Mouse (Mus musculus): ENCODE results near the gene Snd1.

Snd1 gene

DNA sequence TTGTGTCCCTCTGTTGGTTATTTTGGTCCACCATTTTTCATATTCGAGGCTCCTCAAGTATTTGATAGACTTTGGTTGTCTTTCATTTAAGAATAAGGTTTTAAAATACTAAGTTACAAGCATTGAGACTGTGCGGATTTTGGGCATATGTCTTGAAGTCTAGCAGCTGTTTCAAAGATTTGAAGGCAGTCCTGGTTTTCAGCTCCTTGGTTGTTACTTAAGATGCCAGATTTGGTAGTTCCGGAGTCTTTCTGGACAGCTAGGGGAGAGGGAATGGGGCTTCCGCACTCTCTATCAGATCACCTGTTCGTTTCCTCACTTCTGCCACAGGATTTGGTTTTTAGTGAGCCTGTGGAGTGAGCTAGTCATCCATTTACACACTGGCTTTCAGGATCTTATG, 61.5 kb downstream of the Snd1 start:
- H3K36me3 ChIP-seq (ENCODE audit: insufficient read depth, low read length), result peaks cover 69% of the 10 kb centered on the region
- TF ChIP-seq NANOG (IDR thresholded peaks at IDR 0.05; ENCODE audit: borderline replicate concordance, low read length) (no peak), CTCF (conservative IDR thresholded peaks at IDR 0.05; ENCODE audit: low read length) (no peak), POU5F1 (IDR thresholded peaks at IDR 0.05; ENCODE audit: borderline replicate concordance, low read length) (no peak)
- H3K9me3 ChIP-seq (ENCODE audit: low read length), result no peaks in the 10 kb centered on the region
- H3K4me1 ChIP-seq (replicated peaks; ENCODE audit: low read depth, low read length), result no peaks in the 10 kb centered on the region
- no peak overlapping the region for H3K4me3 ChIP-seq (replicated peaks; ENCODE audit: low read length)
- no peaks in the 10 kb centered on the region for H3K27me3 ChIP-seq (ENCODE audit: insufficient read depth, low read length)

DNA sequence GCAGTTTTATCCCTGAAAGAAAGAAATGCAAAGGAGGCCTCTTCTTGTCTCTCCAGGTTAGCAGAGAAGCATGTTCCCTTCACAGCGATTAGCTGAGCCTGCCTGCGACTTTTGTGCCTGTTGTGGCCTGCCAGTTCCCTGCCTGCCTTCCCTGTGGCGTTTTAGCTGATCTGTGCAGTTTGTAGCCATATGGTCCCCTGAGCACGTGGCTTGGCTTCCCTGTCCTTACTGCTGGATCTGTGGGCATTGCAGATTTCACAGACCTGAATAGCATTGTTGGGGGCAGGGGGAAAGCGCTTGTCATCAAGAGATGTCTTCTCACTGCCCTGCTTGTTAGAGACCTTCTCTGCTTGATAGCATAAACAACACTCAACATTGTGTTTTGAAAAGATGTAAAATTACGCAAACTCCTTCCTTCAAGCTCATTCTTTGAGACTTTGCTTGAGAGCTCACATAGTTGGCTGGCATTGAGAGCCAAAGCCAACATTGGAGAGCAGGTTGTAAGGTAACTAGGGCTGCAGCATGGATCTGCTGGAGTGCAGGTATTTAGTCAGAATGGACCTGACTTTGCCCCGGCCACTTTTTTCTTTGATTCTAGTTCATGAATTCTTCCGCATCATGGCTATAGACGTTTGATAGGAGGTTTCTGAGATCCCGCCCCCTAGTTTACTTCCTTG, 63.0 kb downstream of the Snd1 start:
- Histone ChIP-seq H3K4me1 (replicated peaks; ENCODE audit: low read depth, low read length) (peaks cover 4% of the 10 kb centered on the region; the same call in 1 of the 2 replicates), H3K27me3 (ENCODE audit: insufficient read depth, low read length) (no peaks in the 10 kb centered on the region), H3K9me3 (ENCODE audit: low read length) (no peaks in the 10 kb centered on the region), H3K36me3 (ENCODE audit: insufficient read depth, low read length) (peaks cover 68% of the 10 kb centered on the region), H3K4me3 (replicated peaks; ENCODE audit: low read length) (no peak overlapping the region)
- TF ChIP-seq CTCF (conservative IDR thresholded peaks at IDR 0.05; ENCODE audit: low read length), result no peak
- no peak for TF ChIP-seq NANOG (IDR thresholded peaks at IDR 0.05; ENCODE audit: borderline replicate concordance, low read length)
- no peak for TF ChIP-seq POU5F1 (IDR thresholded peaks at IDR 0.05; ENCODE audit: borderline replicate concordance, low read length)

DNA sequence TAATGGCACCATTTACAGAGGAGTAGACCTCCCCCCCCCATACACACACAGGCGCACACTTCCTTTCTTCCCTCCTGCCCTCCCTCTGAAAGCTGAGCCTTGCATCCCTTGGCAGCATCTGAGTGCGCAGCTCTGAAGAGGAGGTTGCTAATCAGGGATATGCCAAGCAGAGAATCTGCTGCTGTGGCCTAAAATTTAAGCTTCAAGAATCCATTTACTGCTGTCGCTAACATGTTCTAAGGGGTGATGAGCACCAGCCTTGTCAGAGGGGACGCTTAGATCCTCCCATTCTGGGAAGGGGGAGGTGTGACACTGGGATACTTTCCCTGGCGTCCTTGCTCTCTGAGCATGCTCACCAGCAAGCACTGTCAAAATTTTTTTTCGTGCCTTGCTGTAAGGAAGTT, 67.4 kb downstream of the Snd1 start:
- peaks cover 69% of the 10 kb centered on the region for H3K36me3 ChIP-seq (ENCODE audit: insufficient read depth, low read length)
- no peak overlapping the region for H3K4me3 ChIP-seq (replicated peaks; ENCODE audit: low read length)
- H3K27me3 ChIP-seq (ENCODE audit: insufficient read depth, low read length), result no peaks in the 10 kb centered on the region
- TF ChIP-seq POU5F1 (IDR thresholded peaks at IDR 0.05; ENCODE audit: borderline replicate concordance, low read length), result no peak
- no peak for TF ChIP-seq NANOG (IDR thresholded peaks at IDR 0.05; ENCODE audit: borderline replicate concordance, low read length)
- peaks cover 4% of the 10 kb centered on the region; the same call in 1 of the 2 replicates for H3K4me1 ChIP-seq (replicated peaks; ENCODE audit: low read depth, low read length)
- H3K9me3 ChIP-seq (ENCODE audit: low read length), result no peaks in the 10 kb centered on the region

DNA sequence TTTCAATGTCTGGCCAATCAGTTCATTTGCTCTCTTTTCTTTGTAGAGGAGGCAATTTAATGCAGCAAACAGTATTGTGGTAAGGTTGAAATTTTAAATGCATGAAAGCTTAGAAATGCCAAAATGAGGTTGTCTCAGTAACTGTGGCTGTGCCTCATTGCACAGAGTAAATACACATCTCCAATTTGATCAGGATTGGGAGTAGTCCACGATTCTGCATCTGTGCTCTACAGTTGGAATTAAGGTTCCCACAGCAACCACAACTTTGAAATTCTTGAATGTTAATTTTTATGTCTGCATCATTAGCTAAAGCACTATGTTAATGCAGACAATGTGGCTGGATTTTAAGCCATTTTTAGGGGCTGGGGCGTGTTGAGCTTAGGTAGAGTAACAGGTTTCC, 72.0 kb downstream of the Snd1 start:
- Histone ChIP-seq H3K4me3 (replicated peaks; ENCODE audit: low read length) (no peak overlapping the region), H3K36me3 (ENCODE audit: insufficient read depth, low read length) (peaks cover 75% of the 10 kb centered on the region), H3K9me3 (ENCODE audit: low read length) (no peaks in the 10 kb centered on the region), H3K27me3 (ENCODE audit: insufficient read depth, low read length) (no peaks in the 10 kb centered on the region), H3K4me1 (replicated peaks; ENCODE audit: low read depth, low read length) (peaks cover 41% of the 10 kb centered on the region)
- TF ChIP-seq CTCF (conservative IDR thresholded peaks at IDR 0.05; ENCODE audit: low read length) (no peak), NANOG (IDR thresholded peaks at IDR 0.05; ENCODE audit: borderline replicate concordance, low read length) (no peak), POU5F1 (IDR thresholded peaks at IDR 0.05; ENCODE audit: borderline replicate concordance, low read length) (no peak)

DNA sequence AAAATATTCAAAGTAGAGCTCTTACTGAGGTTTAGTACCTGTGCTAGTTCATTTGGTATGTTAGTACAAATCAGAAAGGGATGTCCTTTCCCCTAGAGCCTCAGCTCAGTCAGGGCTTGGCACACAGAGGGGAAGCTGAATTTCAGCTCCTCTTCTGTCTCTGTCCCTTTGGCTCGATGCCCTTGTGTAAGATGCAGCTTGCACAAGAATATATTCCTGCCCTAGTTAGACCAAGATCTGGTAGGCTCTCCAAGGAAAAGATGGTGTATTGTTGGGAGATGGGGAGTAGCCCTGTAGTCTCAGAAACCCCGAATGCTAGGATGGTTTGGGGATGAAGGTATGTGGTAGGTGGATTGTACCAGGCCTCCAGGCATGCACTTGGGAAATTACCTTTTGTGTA, 74.4 kb downstream of the Snd1 start:
- Histone ChIP-seq H3K27me3 (ENCODE audit: insufficient read depth, low read length) (no peaks in the 10 kb centered on the region), H3K36me3 (ENCODE audit: insufficient read depth, low read length) (peaks cover 79% of the 10 kb centered on the region), H3K4me3 (replicated peaks; ENCODE audit: low read length) (no peak overlapping the region), H3K9me3 (ENCODE audit: low read length) (no peaks in the 10 kb centered on the region), H3K4me1 (replicated peaks; ENCODE audit: low read depth, low read length) (peaks cover 44% of the 10 kb centered on the region)
- TF ChIP-seq CTCF (conservative IDR thresholded peaks at IDR 0.05; ENCODE audit: low read length) (no peak), NANOG (IDR thresholded peaks at IDR 0.05; ENCODE audit: borderline replicate concordance, low read length) (no peak), POU5F1 (IDR thresholded peaks at IDR 0.05; ENCODE audit: borderline replicate concordance, low read length) (no peak)

DNA sequence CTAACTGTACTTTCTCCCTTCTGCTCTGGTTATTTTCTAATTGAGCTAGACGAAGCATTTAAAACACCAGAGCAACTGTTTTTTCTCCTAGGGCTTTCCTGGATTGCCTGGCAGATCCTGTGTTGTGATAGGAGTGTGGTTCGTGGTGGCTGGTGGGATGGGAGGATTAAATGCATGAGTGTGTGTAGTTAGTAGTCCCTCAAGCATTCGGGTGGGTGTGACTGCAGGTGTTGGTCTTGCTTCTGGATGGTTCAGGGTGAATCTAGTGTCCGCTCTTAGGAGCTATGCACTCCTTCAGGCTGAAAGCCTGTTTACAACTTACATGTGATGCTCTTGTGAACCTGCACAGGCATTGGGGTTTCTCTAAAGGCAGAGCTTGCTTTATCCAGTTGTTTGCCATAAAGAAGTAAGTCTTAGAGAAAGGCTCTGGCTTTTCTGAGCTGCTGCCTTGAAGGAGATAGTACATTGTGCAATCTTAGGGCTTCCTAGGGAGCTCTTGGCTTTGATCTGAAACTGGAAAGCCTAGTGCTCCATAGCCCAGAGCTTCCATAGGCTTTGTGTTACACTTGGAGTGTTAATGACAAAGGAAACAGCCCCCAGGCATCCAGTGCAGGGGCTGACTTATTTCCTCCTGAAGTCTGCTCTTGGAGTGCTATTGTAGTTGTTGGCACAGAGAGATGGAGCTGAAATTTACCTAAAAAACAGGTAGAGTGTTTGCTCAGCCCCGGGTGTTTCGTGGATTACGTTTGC, 75.5 kb downstream of the Snd1 start:
- no peak overlapping the region for H3K4me3 ChIP-seq (replicated peaks; ENCODE audit: low read length)
- H3K9me3 ChIP-seq (ENCODE audit: low read length), result no peaks in the 10 kb centered on the region
- peaks cover 81% of the 10 kb centered on the region for H3K36me3 ChIP-seq (ENCODE audit: insufficient read depth, low read length)
- TF ChIP-seq NANOG (IDR thresholded peaks at IDR 0.05; ENCODE audit: borderline replicate concordance, low read length) (peak; percentile 28; the same call in 1 of the 2 replicates), CTCF (conservative IDR thresholded peaks at IDR 0.05; ENCODE audit: low read length) (no peak)
- H3K27me3 ChIP-seq (ENCODE audit: insufficient read depth, low read length), result no peaks in the 10 kb centered on the region
- H3K4me1 ChIP-seq (replicated peaks; ENCODE audit: low read depth, low read length), result peaks cover 55% of the 10 kb centered on the region

DNA sequence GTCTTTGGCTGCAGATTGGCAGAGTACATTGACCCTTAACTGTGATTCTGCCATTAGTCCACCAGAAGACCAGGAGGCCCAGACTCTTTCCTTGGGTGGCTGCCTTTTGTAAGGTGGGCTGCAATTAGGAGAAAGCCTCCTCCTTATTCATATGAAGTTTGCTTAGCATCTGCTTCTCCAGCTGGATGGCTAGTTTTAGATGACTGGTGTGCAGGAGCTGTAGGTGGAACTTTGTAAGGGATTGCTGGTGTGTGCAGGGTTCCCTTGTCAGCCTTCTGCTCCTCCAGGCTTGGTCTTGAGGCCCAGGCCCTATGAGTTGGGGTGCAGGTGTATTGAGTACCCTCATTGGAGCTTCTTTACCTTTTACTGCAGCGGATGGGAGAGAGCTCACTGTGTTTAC, 79.5 kb downstream of the Snd1 start:
- no peak for TF ChIP-seq POU5F1 (IDR thresholded peaks at IDR 0.05; ENCODE audit: borderline replicate concordance, low read length)
- TF ChIP-seq NANOG (IDR thresholded peaks at IDR 0.05; ENCODE audit: borderline replicate concordance, low read length), result no peak
- no peak for TF ChIP-seq CTCF (conservative IDR thresholded peaks at IDR 0.05; ENCODE audit: low read length)
- Histone ChIP-seq H3K36me3 (ENCODE audit: insufficient read depth, low read length) (peaks cover 69% of the 10 kb centered on the region), H3K4me3 (replicated peaks; ENCODE audit: low read length) (no peak overlapping the region), H3K27me3 (ENCODE audit: insufficient read depth, low read length) (no peaks in the 10 kb centered on the region), H3K9me3 (ENCODE audit: low read length) (no peaks in the 10 kb centered on the region), H3K4me1 (replicated peaks; ENCODE audit: low read depth, low read length) (peaks cover 72% of the 10 kb centered on the region)

DNA sequence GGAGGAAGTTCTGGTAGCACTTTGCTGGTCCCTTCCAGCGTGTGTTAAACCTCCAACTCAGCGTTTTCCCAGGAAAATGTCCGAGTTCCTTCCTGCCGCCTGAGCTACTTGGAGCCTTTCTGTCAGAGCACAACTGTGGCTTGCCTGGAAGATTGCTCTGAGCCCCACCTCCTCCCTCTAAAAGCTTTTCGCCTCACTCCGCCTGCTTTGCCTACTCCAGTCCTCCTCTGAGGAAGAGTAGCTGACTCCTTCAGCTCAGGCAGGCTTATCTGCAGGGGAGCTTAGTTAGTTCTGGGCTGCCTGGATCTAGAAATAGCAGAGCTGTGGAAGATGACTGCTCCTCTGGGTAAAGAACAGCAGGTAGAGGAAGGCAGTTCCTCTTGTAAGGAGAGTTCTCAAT, 80.1 kb downstream of the Snd1 start:
- no peaks in the 10 kb centered on the region for H3K9me3 ChIP-seq (ENCODE audit: low read length)
- H3K36me3 ChIP-seq (ENCODE audit: insufficient read depth, low read length), result peaks cover 68% of the 10 kb centered on the region
- TF ChIP-seq CTCF (conservative IDR thresholded peaks at IDR 0.05; ENCODE audit: low read length) (no peak), POU5F1 (IDR thresholded peaks at IDR 0.05; ENCODE audit: borderline replicate concordance, low read length) (no peak), NANOG (IDR thresholded peaks at IDR 0.05; ENCODE audit: borderline replicate concordance, low read length) (no peak)
- no peaks in the 10 kb centered on the region for H3K27me3 ChIP-seq (ENCODE audit: insufficient read depth, low read length)
- no peak overlapping the region for H3K4me3 ChIP-seq (replicated peaks; ENCODE audit: low read length)
- H3K4me1 ChIP-seq (replicated peaks; ENCODE audit: low read depth, low read length), result peaks cover 67% of the 10 kb centered on the region

All from E14TG2a.4 (cell line).